Mouse (Mus musculus) lung, postnatal 0 days (tissue): Measurements from ENCODE around the gene Ubxn11.

ENCODE experiments used
- CTCF ChIP-seq: IDR thresholded peaks from 2 replicates; pipeline ENCODE4 v1.5.1; 2016; ENCODE audit warnings: antibody characterized with exemption, mild to moderate bottlenecking
- EP300 ChIP-seq: IDR thresholded peaks from 2 replicates; pipeline ENCODE4 v1.6.1; 2016; ENCODE audit warnings: antibody characterized with exemption, mild to moderate bottlenecking, control low read depth

DNA sequence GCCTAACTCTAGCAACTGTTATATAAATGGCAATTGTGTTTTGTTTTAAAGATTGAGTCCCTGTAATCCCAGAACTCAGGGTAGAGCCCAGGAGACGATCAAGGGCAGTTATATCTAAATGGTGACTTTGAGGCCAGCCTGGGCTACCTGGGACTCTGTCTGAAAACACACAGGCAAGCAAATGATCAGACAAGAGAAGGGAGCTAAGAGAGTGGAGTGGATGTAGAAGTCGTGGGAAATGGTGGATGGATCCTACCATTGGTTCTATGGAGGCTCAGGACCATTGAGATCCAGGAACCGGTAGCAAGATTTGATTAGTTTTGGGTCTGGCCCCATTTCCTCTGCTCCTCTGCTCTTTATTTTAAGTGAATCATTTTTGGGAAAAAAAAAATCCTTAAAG lies 6.2 kb upstream of the Ubxn11 start:
- no peak for TF ChIP-seq CTCF
- no peak for TF ChIP-seq EP300
